Comparison of ENCODE assay signal across 7 mouse cellular contexts in genomic region chr14:20793758-20794531, GRCm38 (mm10). TPM values are rescaled to one million over a fixed set of nuclear protein-coding genes. Genes with fewer than 3 reads are reported as not detected.
DNase-seq lines count a peak whose midpoint lies in the region; ATAC-seq and TF ChIP-seq lines count a peak whose summit lies in the region.

Gene Camk2g, minus strand, starts transcription at chr14:20794088.

- H3K4me1 ChIP-seq in intestine, embryonic 14.5 days (replicated peaks; ENCODE audit: control insufficient read depth, insufficient read depth, low read length), result peaks cover 15% of the 10 kb centered on the region
- peaks cover 16% of the 10 kb centered on the region for H3K4me1 ChIP-seq in limb, embryonic 11.5 days (ENCODE audit: control insufficient read depth, insufficient read depth, low read length)
- peaks cover 51% of the 10 kb centered on the region for H3K4me1 ChIP-seq in midbrain, embryonic 13.5 days (replicated peaks)
- H3K4me1 ChIP-seq in small intestine, adult 2 months (ENCODE audit: control insufficient read depth, insufficient read depth, insufficient read length, low read length), result peaks cover 11% of the 10 kb centered on the region

- WGBS in intestine, embryonic 14.5 days, result under 1% methylated on average over 43 of the region's 76 CpGs
- WGBS in limb, embryonic 11.5 days, result under 1% methylated on average over 39 of the region's 76 CpGs
- WGBS in midbrain, embryonic 13.5 days, result under 1% methylated on average over 53 of the region's 76 CpGs
- WGBS in small intestine, adult 2 months, result 1% methylated on average over 65 of the region's 76 CpGs

- TF ChIP-seq CTCF in small intestine, adult 2 months (IDR thresholded peaks at IDR 0.05; ENCODE audit: extremely low read depth, insufficient read length, insufficient replicate concordance, low read depth, low read length), result no peak

- H3K36me3 ChIP-seq in intestine, embryonic 14.5 days (ENCODE audit: control insufficient read depth, insufficient read depth, low read length), result peaks cover 33% of the 10 kb centered on the region
- peaks cover 2% of the 10 kb centered on the region; the same call in 1 of the 2 replicates for H3K36me3 ChIP-seq in limb, embryonic 11.5 days (ENCODE audit: control insufficient read depth, insufficient read depth, low read length)
- H3K36me3 ChIP-seq in midbrain, embryonic 13.5 days, result peaks cover 23% of the 10 kb centered on the region
- H3K36me3 ChIP-seq in small intestine, adult 2 months (ENCODE audit: control insufficient read depth, insufficient read depth, low read length), result peaks cover 7% of the 10 kb centered on the region; the same call in 1 of the 2 replicates

- H3K4me3 ChIP-seq in intestine, embryonic 14.5 days (ENCODE audit: low read depth, low read length), result peak within 1 kb of the TSS; percentile 76
- peak within 1 kb of the TSS; percentile 88 for H3K4me3 ChIP-seq in limb, embryonic 11.5 days (ENCODE audit: low read depth, low read length)
- H3K4me3 ChIP-seq in midbrain, embryonic 13.5 days (replicated peaks), result peak within 1 kb of the TSS; percentile 84
- peak within 1 kb of the TSS; percentile 99 for H3K4me3 ChIP-seq in small intestine, adult 2 months (ENCODE audit: low read depth, low read length)

- H3K9ac ChIP-seq in intestine, embryonic 14.5 days (ENCODE audit: low read length), result peak within 1 kb of the TSS; percentile 65
- peak within 1 kb of the TSS; percentile 76 for H3K9ac ChIP-seq in limb, embryonic 11.5 days (ENCODE audit: low read length)
- H3K9ac ChIP-seq in midbrain, embryonic 13.5 days (replicated peaks), result peak within 1 kb of the TSS; percentile 86

- peak; percentile 44 for TF ChIP-seq POLR2A in small intestine, adult 2 months (IDR thresholded peaks at IDR 0.05; ENCODE audit: low read depth, low read length)

- H3K27ac ChIP-seq in intestine, embryonic 14.5 days (ENCODE audit: low read depth), result peak within 1 kb of the TSS; percentile 64
- peak within 1 kb of the TSS; percentile 76; the same call in 1 of the 2 replicates for H3K27ac ChIP-seq in limb, embryonic 11.5 days (replicated peaks; ENCODE audit: low read depth, low read length)
- H3K27ac ChIP-seq in midbrain, embryonic 13.5 days, result peak within 1 kb of the TSS; percentile 85
- H3K27ac ChIP-seq in small intestine, adult 2 months (ENCODE audit: insufficient read depth, low read depth, low read length), result 0 out of 2 replicates have a peak within 1 kb of the TSS, but pooled peaks have one; percentile 21

- DNase-seq in adrenal gland, adult (ENCODE audit: inconsistent age in 2 of 2, low spot score in 1 of 2), result peak; percentile 90 to 95
- DNase-seq in gastrocnemius, postnatal 25 days, result peak; percentile 90
- DNase-seq in intestine, embryonic 14.5 days (ENCODE audit: low spot score), result peak; percentile 90
- peak; percentile 87 for DNase-seq in limb, embryonic 11.5 days (ENCODE audit: low spot score)

- H3K9me3 ChIP-seq in intestine, embryonic 14.5 days (ENCODE audit: control insufficient read depth, low read length), result no peaks in the 10 kb centered on the region
- no peaks in the 10 kb centered on the region for H3K9me3 ChIP-seq in limb, embryonic 11.5 days (ENCODE audit: control insufficient read depth, low read length)
- H3K9me3 ChIP-seq in midbrain, embryonic 13.5 days, result no peaks in the 10 kb centered on the region

- peak within 1 kb of the TSS; percentile 81 for H3K4me2 ChIP-seq in intestine, embryonic 14.5 days (ENCODE audit: low read length)
- peak within 1 kb of the TSS; percentile 84 for H3K4me2 ChIP-seq in limb, embryonic 11.5 days (ENCODE audit: low read depth, severe bottlenecking)
- H3K4me2 ChIP-seq in midbrain, embryonic 13.5 days (replicated peaks), result peak within 1 kb of the TSS; percentile 73

- no peaks in the 10 kb centered on the region for H3K27me3 ChIP-seq in intestine, embryonic 14.5 days (replicated peaks; ENCODE audit: control insufficient read depth, insufficient read depth, low read length)
- H3K27me3 ChIP-seq in limb, embryonic 11.5 days (ENCODE audit: control insufficient read depth, insufficient read depth, low read length), result no peaks in the 10 kb centered on the region
- no peaks in the 10 kb centered on the region; the same call in 1 of the 2 replicates for H3K27me3 ChIP-seq in midbrain, embryonic 13.5 days
- no peaks in the 10 kb centered on the region for H3K27me3 ChIP-seq in small intestine, adult 2 months (ENCODE audit: control insufficient read depth, insufficient read depth, low read length)

- peak; percentile 69 for ATAC-seq in common myeloid progenitor, adult 5-6 weeks (replicated peaks; ENCODE audit: low read depth, poor library complexity, severe bottlenecking)
- ATAC-seq in intestine, embryonic 14.5 days (replicated peaks; ENCODE audit: low FRiP score, low TSS enrichment, low read depth), result peak; percentile 93
- ATAC-seq in limb, embryonic 11.5 days (ENCODE audit: insufficient number of reproducible peaks, low FRiP score, low TSS enrichment, low read depth), result peak; percentile 80
- peak; percentile 90 for ATAC-seq in midbrain, embryonic 13.5 days

RNA-seq across cellular contexts. Expression of gene Camk2g, which starts in this region (rescaled TPM):
- total RNA-seq in common myeloid progenitor, adult 5-6 weeks (2017), result 46.7 and 57.4 TPM in 2 replicates
- 100 to 1,000 TPM; 149 to 190 TPM for total RNA-seq in gastrocnemius, postnatal 25 days (2021)
- 47.6 and 53.3 TPM in 2 replicates for polyA plus RNA-seq in intestine, embryonic 14.5 days (2014; fragmentation: Nextera tagmentation; extraction: Ambion mirVana)
- 57.9 and 60.2 TPM in 2 replicates for polyA plus RNA-seq in limb, embryonic 11.5 days (2014; fragmentation: Nextera tagmentation; extraction: Ambion mirVana)
- 84.2 and 86.8 TPM in 2 replicates for polyA plus RNA-seq in midbrain, embryonic 13.5 days (2015; fragmentation: Nextera tagmentation; extraction: Ambion mirVana)
- polyA plus RNA-seq in small intestine, adult 2 months (2012; rRNA removed), result 8.1 and 12.0 TPM in 2 replicates

Comparison
In these comparisons a context has a peak if more than half of its experiments do, and no peak if none do; other contexts are left out.
1. Peak in every context shown above with its lines: DNase-seq, ATAC-seq, H3K4me3 ChIP-seq and H3K27ac ChIP-seq.
2. H3K27ac ChIP-seq: peak in every context shown above with its lines; median percentile 85 in midbrain, embryonic 13.5 days; 76 in limb, embryonic 11.5 days; 64 in intestine, embryonic 14.5 days; 21 in small intestine, adult 2 months.